Mouse (Mus musculus): ENCODE measurements around the gene Gm4779. TPM values are rescaled to one million over a fixed set of nuclear protein-coding genes. Genes with fewer than 3 reads are reported as not detected.
A peak's percentile ranks its signal among the peaks of the same experiment; 100 is the strongest.
"Not testable (repeated sequence)": the region's sequence is repeated elsewhere in the genome, so short reads cannot be mapped to it uniquely, and the experiment has no call there.

Gene Gm4779
- total RNA-seq (2012; rRNA removed) = 15.4 and 17.5 TPM in 2 replicates

DNA sequence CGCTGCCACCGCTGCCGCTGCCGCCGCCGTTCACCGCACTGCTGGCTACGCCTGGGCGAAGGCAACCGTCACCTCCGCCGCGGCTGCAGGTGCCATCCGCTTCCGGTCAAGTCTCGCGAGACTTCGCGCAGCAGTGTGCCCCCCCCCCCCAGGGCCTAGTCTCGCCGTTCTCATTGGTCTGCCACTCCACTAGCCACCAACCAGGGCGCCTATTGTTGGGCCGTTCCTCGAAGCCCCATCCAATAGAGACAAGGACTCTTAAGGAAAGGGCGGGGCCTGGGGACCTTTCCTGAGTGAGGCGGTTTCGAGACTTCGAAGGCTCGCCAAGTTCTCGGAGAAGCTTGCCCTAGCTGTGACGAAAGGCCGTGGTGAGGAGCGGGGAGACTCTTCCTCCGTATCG lies at the start of gene Gm4779, which contains the start of gene 8030474K03Rik:
Gene Gm4779, minus strand, starts transcription at position 82 of the 400 bp plus-strand sequence.
Gene 8030474K03Rik, plus strand, starts transcription at position 315 of the 400 bp plus-strand sequence.
- H3K9me3 ChIP-seq (ENCODE audit: control insufficient read depth, insufficient read depth, low read depth, low read length) = no peaks in the 10 kb centered on the region
- no peaks in the 10 kb centered on the region for H3K4me1 ChIP-seq (ENCODE audit: control insufficient read depth in 2 of 2, insufficient read depth in 2 of 2, low read length in 2 of 2, poor library complexity in 1 of 2)
- TF ChIP-seq CHD2 (IDR thresholded peaks at IDR 0.05; ENCODE audit: low read depth, low read length) (peak; percentile 89), MAFK (IDR thresholded peaks at IDR 0.05; ENCODE audit: insufficient read depth, low read depth, low read length) (no peak)
- no peak within 1 kb of the TSS for H3K27ac ChIP-seq (ENCODE audit: insufficient read depth, low read depth, low read length, poor library complexity, severe bottlenecking)
- H3K4me3 ChIP-seq (ENCODE audit: insufficient read depth in 1 of 2, low read depth in 1 of 2, low read length in 2 of 2, poor library complexity in 1 of 2, severe bottlenecking in 1 of 2) = peak within 1 kb of the TSS; percentile 62 to 63
- peak within 1 kb of the TSS; percentile 71 for H3K9ac ChIP-seq (ENCODE audit: insufficient read depth, low read depth, low read length, poor library complexity, severe bottlenecking)
- no peaks in the 10 kb centered on the region for H3K36me3 ChIP-seq (ENCODE audit: control insufficient read depth, insufficient read depth, low read length, poor library complexity, severe bottlenecking)
- DNase-seq (ENCODE audit: low read depth, low spot score) = peak; percentile 36
- in situ Hi-C loops (cut with MboI; ENCODE audit: low sequenced_read_pairs in 2 of 2, unreplicated experiment in 2 of 2) = no loop called here

DNA sequence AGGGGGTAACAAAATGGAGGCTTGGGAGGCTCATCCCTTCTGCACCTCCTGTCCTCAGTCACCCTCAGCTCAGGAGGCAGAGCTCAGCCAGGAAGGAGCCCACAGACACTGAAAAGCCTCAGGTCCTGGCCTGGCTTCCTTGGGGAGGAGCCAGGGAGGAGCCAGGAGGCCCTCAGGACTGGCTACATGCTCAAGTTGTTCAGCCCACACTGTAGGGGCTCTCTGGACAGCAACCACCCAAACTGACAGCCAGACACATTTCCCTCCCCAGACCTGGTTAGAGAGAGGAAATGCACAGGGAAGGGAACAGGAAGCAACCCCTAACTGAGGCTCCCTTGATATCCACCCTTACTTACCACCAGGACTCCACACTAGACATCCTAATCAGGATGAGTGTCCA lies 25.8 kb upstream of the Gm4779 start:
- H3K9me3 ChIP-seq (ENCODE audit: control insufficient read depth, insufficient read depth, low read depth, low read length); H3K27ac ChIP-seq (ENCODE audit: insufficient read depth, low read depth, low read length, poor library complexity, severe bottlenecking); H3K4me1 ChIP-seq (ENCODE audit: control insufficient read depth in 2 of 2, insufficient read depth in 2 of 2, low read length in 2 of 2, poor library complexity in 1 of 2); DNase-seq (ENCODE audit: low read depth, low spot score); H3K36me3 ChIP-seq (ENCODE audit: control insufficient read depth, insufficient read depth, low read length, poor library complexity, severe bottlenecking); H3K9ac ChIP-seq (ENCODE audit: insufficient read depth, low read depth, low read length, poor library complexity, severe bottlenecking); H3K4me3 ChIP-seq (ENCODE audit: insufficient read depth in 1 of 2, low read depth in 1 of 2, low read length in 2 of 2, poor library complexity in 1 of 2, severe bottlenecking in 1 of 2): not testable (repeated sequence)
- in situ Hi-C loops (cut with MboI; ENCODE audit: low sequenced_read_pairs in 2 of 2, unreplicated experiment in 2 of 2) = loop anchor here in 1 of 2 experiments (25.0 kb wide), 1 partner anchor 92 kb away; no protein-coding TSS in a partner anchor

DNA sequence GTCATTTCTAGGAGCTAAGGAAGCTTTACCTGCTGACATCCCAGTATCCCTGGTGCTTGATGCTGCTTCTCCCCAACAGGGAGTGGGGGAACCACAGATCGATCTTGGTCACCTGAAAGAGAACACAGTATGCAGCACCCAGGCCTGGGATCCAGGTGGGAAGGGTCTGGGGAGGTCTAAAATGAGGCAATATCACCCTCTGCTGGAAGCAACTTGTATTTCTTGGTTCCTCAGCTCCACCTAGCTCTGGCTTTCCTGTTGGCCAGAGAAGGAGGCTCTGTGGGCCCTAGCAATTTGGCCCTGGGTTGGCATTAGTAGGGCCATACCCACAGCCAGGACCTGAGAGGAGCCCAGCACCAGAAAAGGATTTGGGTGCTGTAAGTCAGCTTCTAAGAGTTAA lies 24.9 kb upstream of the Gm4779 start:
- in situ Hi-C loops (cut with MboI; ENCODE audit: low sequenced_read_pairs in 2 of 2, unreplicated experiment in 2 of 2) = loop anchor here in 1 of 2 experiments (25.0 kb wide), 1 partner anchor 93 kb away; no protein-coding TSS in a partner anchor
- no peak for DNase-seq (ENCODE audit: low read depth, low spot score)
- TF ChIP-seq ZC3H11A (IDR thresholded peaks at IDR 0.05; ENCODE audit: borderline replicate concordance, low read depth, low read length) (peak; percentile 36; the same call in 1 of the 2 replicates), HCFC1 (IDR thresholded peaks at IDR 0.05; ENCODE audit: borderline replicate concordance, insufficient read depth, low read length) (no peak), ZNF384 (IDR thresholded peaks at IDR 0.05; ENCODE audit: low read depth, low read length) (no peak), CHD2 (IDR thresholded peaks at IDR 0.05; ENCODE audit: low read depth, low read length) (no peak)
- Histone ChIP-seq H3K36me3 (ENCODE audit: control insufficient read depth, insufficient read depth, low read length, poor library complexity, severe bottlenecking) (no peaks in the 10 kb centered on the region), H3K9me3 (ENCODE audit: control insufficient read depth, insufficient read depth, low read depth, low read length) (no peaks in the 10 kb centered on the region), H3K4me3 (ENCODE audit: insufficient read depth in 1 of 2, low read depth in 1 of 2, low read length in 2 of 2, poor library complexity in 1 of 2, severe bottlenecking in 1 of 2) (no peak overlapping the region), H3K4me1 (ENCODE audit: control insufficient read depth in 2 of 2, insufficient read depth in 2 of 2, low read length in 2 of 2, poor library complexity in 1 of 2) (no peaks in the 10 kb centered on the region), H3K9ac (ENCODE audit: insufficient read depth, low read depth, low read length, poor library complexity, severe bottlenecking) (no peak overlapping the region), H3K27ac (ENCODE audit: insufficient read depth, low read depth, low read length, poor library complexity, severe bottlenecking) (no peak overlapping the region)

DNA sequence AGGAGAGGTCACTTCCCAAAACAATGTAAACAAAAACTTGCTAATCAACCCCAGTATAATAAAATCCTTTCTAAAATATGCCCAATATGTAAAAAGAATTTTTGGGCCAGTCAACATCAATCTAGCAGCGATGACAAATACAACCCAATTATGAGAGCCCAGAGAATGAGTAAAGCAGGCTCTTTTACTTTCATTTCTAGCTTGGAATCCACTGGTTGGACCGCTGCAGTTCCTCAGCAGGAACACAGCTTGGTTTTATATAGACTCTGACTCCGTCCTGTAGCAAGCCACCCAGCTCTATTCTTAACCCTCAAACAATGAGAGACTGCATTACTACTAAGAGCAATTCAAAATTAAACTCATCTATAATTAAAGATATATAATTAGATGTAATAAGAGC lies 17.5 kb upstream of the Gm4779 start:
- in situ Hi-C loops (cut with MboI; ENCODE audit: low sequenced_read_pairs in 2 of 2, unreplicated experiment in 2 of 2) = loop anchor here in 1 of 2 experiments (25.0 kb wide), 1 partner anchor 101 kb away; no protein-coding TSS in a partner anchor
- Histone ChIP-seq H3K4me1 (ENCODE audit: control insufficient read depth in 2 of 2, insufficient read depth in 2 of 2, low read length in 2 of 2, poor library complexity in 1 of 2) (no peaks in the 10 kb centered on the region), H3K27ac (ENCODE audit: insufficient read depth, low read depth, low read length, poor library complexity, severe bottlenecking) (no peak overlapping the region), H3K9ac (ENCODE audit: insufficient read depth, low read depth, low read length, poor library complexity, severe bottlenecking) (no peak overlapping the region), H3K9me3 (ENCODE audit: control insufficient read depth, insufficient read depth, low read depth, low read length) (no peaks in the 10 kb centered on the region), H3K4me3 (ENCODE audit: insufficient read depth in 1 of 2, low read depth in 1 of 2, low read length in 2 of 2, poor library complexity in 1 of 2, severe bottlenecking in 1 of 2) (no peak overlapping the region), H3K36me3 (ENCODE audit: control insufficient read depth, insufficient read depth, low read length, poor library complexity, severe bottlenecking) (no peaks in the 10 kb centered on the region)
- TF ChIP-seq ZNF384 (IDR thresholded peaks at IDR 0.05; ENCODE audit: low read depth, low read length) (no peak), HCFC1 (IDR thresholded peaks at IDR 0.05; ENCODE audit: borderline replicate concordance, insufficient read depth, low read length) (no peak), CHD2 (IDR thresholded peaks at IDR 0.05; ENCODE audit: low read depth, low read length) (no peak), ZC3H11A (IDR thresholded peaks at IDR 0.05; ENCODE audit: borderline replicate concordance, low read depth, low read length) (no peak), MAFK (IDR thresholded peaks at IDR 0.05; ENCODE audit: insufficient read depth, low read depth, low read length) (no peak)
- no peak for DNase-seq (ENCODE audit: low read depth, low spot score)

DNA sequence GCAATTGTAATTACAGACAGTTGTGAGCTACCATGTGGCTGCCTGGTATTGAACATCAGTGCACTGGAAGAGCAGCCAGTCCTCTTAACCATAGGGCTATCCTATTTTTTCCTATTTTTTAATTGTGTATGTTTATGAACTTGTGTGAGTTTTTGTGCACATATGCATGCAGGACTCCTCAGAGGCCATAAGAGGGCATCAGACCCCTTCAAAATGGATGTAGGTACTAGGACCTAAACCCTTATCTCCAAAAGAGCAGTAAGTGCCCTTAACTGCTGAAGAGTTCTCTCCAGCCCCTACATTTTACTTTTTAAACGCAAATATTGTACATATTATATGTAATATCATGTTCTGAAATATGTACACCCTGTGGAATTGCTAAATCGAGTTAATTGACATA lies 11.3 kb upstream of the Gm4779 start:
- no peak overlapping the region for H3K4me3 ChIP-seq (ENCODE audit: insufficient read depth in 1 of 2, low read depth in 1 of 2, low read length in 2 of 2, poor library complexity in 1 of 2, severe bottlenecking in 1 of 2)
- no peaks in the 10 kb centered on the region for H3K36me3 ChIP-seq (ENCODE audit: control insufficient read depth, insufficient read depth, low read length, poor library complexity, severe bottlenecking)
- in situ Hi-C loops (cut with MboI; ENCODE audit: low sequenced_read_pairs in 2 of 2, unreplicated experiment in 2 of 2) = loop anchor here in 1 of 2 experiments (25.0 kb wide), 1 partner anchor 107 kb away; no protein-coding TSS in a partner anchor
- no peak for DNase-seq (ENCODE audit: low read depth, low spot score)
- TF ChIP-seq CHD2 (IDR thresholded peaks at IDR 0.05; ENCODE audit: low read depth, low read length) (no peak), ZNF384 (IDR thresholded peaks at IDR 0.05; ENCODE audit: low read depth, low read length) (no peak), ZC3H11A (IDR thresholded peaks at IDR 0.05; ENCODE audit: borderline replicate concordance, low read depth, low read length) (peak; percentile 33; the same call in 1 of the 2 replicates), HCFC1 (IDR thresholded peaks at IDR 0.05; ENCODE audit: borderline replicate concordance, insufficient read depth, low read length) (no peak), MAFK (IDR thresholded peaks at IDR 0.05; ENCODE audit: insufficient read depth, low read depth, low read length) (no peak)
- H3K9me3 ChIP-seq (ENCODE audit: control insufficient read depth, insufficient read depth, low read depth, low read length) = no peaks in the 10 kb centered on the region
- H3K4me1 ChIP-seq (ENCODE audit: control insufficient read depth in 2 of 2, insufficient read depth in 2 of 2, low read length in 2 of 2, poor library complexity in 1 of 2) = no peaks in the 10 kb centered on the region
- H3K27ac ChIP-seq (ENCODE audit: insufficient read depth, low read depth, low read length, poor library complexity, severe bottlenecking) = no peak overlapping the region
- no peak overlapping the region for H3K9ac ChIP-seq (ENCODE audit: insufficient read depth, low read depth, low read length, poor library complexity, severe bottlenecking)
